Mouse (Mus musculus): Measurements from ENCODE around the gene Gimap7.
A peak's percentile ranks its signal among the peaks of the same experiment; 100 is the strongest.

The Gimap7 gene

DNA sequence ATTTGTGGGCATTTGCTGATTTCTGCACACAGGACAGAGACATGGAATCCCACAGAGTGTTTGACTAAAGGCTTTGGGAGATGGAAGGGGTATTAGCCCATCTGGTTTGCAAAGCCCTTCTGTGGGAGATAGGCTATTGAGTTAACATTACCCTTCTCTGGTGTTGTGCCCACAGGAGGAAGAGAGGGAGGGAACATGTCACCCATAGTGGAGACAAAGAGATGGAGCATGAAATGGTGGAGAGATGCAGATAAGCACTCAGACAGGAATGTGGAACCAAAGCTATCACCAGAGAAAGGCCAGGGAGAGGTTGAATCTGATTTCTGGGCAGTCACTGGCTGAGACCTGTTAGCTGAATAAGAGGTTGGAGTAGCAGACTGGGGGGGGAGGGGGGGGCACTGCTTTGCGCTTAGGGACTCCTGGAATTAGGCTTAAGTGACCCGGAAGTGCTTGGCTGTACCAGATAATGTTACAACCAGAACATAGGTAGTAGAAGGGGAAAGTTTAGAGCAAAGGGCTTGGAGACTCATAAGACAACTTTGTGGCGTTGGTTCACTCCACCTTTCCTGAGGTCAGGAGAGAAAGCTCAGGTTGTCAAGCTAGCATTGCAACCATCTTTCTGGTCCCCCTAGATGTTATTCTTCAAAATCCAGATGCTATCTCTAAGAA, 22.2 kb downstream of the Gimap7 start:
- no peak for DNase-seq (ENCODE audit: extremely low spot score, low spot score)

DNA sequence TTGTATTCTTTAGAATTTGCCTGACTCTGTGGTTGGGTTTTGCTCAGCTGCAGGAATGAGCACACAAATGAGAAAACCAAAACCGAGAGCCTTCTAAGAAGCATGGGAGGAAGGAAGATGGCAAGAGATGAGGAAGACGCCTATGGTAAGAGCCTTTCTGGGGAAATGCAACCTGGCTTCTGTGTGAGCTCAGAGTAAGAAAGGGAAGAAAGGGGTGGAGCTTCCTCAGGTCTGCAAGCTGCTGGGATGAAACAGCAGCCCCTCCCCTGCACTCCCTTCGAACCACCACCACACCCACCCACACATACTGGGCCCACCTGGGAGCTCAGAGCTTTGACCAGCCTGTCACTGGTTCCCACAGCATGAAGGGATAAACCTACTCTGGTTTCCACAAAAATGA, 22.9 kb downstream of the Gimap7 start:
- no peak for DNase-seq (ENCODE audit: extremely low spot score, low spot score)

DNA sequence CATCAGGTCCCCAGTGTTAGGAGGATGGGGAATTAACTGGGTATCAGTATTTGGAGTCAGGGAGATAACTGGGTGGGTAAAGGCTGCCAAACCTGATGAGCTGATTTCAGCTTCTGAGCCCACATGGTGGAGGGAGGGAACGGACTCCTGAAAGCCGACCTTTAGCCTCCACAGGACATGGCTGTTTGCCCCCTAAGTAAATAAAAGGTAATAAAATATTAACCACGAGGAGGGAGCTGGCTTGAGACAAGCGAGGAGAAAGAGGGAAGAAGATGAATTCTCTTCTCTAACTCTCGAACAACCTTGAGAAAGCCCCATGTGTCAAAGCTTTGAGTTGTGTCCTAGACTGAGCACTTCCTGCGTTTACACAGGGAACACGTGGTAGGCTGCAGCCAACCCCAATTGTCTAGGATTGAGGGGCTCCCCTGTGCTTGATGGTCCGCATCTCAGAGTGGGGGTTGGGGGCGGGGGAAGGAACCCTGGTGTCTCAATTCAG, 23.3 kb downstream of the Gimap7 start:
- DNase-seq (ENCODE audit: extremely low spot score, low spot score): no peak

DNA sequence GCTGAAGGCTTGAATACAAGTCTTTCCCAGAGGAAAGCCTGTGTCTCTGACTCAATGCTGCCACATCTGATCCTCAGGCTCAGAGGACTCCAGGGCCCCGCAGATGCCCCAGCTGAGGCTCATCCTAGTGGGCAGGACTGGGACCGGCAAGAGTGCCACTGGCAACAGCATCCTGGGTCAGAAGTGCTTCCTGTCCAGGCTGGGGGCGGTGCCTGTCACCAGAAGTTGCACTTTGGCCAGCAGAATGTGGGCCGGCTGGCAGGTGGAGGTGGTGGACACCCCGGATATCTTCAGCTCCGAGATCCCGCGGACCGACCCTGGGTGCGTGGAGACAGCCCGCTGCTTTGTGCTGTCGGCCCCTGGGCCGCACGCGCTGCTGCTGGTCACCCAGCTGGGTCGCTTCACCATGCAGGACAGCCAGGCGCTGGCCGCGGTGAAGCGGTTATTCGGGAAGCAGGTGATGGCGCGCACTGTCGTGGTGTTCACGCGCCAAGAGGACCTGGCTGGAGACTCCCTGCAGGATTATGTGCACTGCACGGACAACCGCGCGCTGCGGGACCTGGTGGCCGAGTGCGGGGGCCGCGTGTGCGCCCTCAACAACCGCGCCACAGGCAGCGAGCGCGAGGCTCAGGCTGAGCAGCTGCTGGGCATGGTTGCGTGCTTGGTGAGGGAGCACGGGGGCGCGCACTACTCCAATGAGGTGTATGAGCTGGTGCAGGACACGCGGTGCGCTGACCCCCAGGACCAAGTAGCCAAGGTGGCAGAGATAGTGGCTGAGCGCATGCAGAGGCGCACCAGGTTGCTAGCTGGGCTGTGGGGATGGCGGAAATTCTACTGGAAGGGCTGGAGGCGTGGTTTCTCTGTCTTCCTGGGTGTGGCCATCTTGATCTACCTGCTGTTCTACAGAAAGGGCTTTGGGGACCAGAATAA, 24.3 kb downstream of the Gimap7 start:
- DNase-seq (ENCODE audit: extremely low spot score, low spot score): peak; percentile 42

DNA sequence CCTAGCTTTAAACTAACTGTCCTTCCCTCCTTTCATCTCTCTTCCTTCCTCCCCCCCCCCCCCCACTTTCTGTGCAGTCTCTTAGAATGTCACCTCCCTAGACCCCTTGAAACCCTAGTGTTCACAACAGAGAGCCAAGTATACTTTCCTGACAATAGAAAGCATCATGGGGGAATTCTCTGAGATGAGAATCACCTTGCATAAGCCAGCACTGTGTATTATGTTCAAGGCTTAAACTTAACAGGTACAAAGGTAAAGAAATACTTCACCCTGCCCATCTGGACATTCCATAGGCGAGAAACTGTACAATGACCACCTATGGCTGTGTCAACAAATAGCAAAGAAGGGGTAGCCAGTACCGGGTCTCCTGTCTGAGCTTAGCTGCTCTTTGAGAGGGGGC, 27.1 kb downstream of the Gimap7 start:
- no peak for DNase-seq (ENCODE audit: extremely low spot score, low spot score)

DNA sequence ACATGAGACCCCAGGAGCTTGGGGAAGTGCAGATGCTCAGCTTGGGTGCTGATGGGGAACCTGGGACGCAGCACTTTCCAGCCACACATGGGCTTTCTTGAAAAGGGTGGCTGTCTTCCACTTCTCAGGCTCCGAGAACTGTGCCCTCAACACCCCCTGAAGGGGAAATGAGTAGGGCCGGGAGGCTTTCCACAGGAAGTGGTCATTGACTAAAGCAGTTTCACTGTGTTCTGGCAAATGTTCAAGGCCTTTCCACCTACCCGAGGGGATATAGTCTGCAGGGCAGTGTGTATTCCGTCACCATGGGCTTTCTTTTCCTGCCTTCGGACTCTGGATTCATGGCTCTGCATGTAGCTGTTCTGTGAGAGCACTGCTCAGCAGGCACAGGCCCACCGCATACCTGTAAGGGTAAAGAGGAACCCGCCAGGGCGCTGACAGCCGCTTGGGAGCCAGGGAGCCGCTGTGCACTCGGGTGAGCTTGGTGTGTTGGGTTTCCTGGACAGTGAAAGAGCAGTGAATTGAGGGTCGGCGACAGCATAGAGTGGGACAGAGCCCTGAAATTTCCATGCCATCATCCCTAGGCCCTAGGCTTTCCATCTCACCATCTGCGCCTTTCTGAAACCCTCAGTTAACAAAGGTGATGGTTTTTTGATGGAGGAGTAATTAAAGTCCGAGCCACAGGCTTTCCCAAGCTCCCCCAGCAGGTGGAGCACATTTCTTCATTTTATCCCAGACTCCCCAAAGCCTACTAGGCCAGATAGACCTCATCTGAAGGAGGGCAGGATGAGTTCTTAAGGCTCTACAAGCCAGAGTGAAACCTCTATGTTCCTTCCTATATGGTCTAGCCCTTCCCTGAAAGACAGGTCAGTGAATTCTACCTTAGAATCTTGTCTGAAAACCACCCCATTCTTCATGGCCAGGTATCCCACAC, 27.8 kb downstream of the Gimap7 start, which contains the start of gene Gimap5:
Gene Gimap5, plus strand, starts transcription at position 239 of the 931 bp plus-strand sequence.
- DNase-seq (ENCODE audit: extremely low spot score, low spot score): no peak

DNA sequence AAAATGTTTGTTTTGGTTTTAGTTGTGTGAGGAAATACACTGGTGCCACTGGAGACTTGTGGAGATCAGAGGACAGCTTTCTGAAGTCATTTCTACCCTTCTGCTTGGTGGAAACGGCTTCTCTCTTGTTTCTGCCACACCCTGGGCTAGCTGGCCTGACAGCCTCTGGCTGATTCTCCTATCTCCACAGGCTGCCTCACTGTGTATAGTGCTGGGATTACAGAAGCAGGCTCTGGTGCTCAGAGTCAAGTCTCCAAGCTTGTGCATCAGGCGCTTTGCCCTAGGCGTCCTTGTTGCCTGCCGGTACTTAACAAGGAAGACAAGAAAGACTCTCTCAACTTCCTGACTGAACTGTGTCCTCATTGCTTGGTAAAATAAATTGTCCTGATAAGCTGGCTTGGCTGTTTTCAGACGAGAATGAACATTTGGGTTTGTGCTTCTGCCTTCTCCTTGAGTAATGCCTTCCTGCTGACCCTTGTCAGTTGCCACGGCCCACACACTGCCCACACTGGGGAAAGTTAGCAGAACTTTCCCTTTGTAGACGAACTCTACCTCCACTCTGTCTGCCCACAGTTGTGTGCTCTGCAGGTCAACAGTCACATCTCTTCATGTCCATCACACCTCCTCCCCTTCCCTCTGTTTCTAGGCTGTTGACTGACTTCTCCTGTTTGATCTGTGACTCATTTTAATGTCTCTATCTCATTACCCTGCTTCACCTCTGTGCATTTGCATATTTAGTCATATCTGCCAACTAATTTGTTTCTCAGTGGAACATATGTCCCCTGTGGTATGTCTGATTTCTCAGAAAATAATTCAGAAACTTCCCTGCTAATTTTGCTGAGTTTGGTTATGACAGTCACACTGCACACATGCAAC, 28.9 kb downstream of the Gimap7 start:
- DNase-seq (ENCODE audit: extremely low spot score, low spot score): no peak

DNA sequence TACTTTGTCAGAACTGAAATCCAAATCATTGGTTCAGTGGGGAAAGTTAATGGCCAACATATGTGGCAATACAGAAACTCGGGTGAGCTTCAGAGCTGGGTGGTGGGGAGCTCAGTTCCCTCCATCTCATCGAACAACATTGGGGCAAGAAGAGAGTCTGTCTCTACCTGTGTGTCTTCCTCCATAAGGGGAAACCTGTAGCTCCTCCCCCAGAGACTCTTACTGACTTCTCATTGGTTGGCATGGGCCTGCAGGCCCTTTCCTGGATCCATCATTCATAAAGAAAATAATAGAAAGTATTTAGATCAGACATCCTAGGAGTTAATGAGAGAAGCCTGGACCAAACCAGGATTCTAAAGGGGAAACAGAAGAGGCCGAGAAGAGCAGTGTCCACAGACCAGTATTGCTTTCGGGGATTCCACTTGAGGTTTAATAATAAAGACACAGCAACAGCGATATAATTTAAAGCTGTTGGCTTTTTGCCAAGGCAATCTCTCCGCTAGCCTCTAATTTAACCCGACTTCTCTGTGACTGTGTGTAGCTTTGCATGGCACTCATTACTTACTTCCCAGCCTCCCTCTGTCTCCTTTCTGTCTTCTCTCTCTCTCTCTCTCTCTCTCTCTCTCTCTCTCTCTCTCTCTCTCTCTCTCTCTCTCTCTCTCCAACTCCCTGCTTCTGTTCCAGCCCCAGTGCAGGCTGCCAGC, 45.3 kb downstream of the Gimap7 start:
- DNase-seq (ENCODE audit: extremely low spot score, low spot score): no peak

DNA sequence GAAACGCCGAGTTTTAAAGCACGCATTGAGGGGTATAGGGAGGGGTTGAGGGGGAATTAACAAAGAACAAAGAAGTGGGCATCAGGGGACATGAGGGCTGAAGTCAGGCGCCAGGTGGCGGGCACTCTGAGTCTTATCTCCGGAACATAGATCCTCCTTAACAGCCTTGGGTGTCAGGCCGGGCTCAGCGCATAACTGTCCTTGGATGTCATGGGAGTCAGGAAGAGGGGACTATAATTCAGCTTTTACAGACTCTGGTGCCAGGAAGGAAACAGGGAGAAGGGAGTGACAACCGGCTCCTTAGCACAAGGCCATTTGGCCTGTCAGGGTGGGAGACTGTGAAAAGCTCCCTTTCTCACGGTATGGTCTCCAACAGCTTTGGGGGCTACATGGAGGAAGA, 46.1 kb downstream of the Gimap7 start:
- no peak for DNase-seq (ENCODE audit: extremely low spot score, low spot score)

DNA sequence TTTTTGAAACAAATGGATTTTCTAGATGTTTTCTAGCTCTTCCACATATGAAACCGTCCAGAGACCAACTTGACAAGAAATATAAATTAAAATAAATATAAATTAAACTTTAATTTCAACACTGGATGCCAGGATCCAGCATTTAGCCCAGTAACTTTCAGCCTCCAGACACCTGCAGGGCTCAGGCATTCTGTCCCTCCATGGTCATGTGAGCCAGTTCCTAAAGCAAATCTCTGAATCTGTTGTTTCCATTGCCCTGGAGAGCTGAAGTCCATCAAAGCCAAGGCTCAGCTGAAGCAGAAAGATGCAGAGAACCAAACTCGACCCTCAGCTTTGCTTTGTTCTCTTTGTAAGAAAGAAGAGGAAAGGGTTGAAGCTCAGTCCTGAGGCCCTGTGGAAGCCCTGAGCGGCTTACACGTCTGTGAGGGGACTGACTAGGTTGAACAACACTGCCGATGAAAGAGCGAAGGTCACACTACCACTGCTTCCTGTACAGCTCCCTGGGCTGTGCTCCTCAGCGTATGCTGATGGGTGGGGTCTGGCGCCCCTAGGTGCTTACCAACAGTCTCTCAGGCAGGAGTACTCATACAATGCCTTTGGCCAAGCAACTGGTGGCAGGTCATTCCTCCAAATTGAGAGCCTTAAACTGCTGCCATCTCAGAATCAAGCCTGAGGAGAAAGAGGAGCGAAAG, 49.9 kb downstream of the Gimap7 start:
- no peak for DNase-seq (ENCODE audit: extremely low spot score, low spot score)

DNA sequence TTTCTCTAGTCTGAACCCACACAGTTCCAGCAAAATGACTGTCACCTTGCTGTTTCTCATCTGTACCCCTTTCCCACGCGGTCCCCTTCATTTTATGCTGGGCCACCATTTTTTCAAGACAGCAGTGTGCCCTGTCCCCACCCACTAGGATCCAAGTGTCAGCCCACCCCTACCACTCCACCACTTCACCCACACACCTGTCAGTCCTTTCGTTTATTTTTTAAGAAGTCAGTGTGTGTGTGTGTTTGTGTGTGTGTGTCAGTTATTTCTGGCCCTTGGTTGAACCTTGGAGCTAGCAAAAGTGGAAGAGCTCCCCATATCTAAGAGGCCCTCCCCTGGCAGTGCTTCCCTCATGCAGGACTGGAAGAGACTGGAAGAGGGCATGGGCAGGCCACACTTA, 50.5 kb downstream of the Gimap7 start:
- DNase-seq (ENCODE audit: extremely low spot score, low spot score): no peak

DNA sequence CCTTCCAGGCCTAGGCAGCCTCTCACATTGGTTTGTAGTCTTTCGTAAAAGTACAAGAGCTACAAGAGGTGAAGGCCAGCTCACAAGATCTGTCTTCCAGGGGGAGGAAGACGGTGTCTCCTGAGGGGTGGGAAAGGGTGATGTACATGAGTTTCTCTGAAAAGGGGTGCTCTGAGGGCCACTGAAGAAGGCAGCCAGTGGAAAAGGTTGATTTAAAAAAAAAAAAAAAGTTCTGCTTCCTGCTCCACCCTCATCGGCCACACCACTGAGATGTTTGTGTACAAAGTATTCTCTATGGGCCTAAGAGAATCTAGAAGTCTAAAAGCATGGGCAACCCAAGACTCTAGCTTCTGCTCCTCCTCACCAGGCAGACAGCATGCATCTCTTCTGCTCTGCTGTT, 52.3 kb downstream of the Gimap7 start, which contains the start of gene Gimap3:
Gene Gimap3, minus strand, starts transcription at position 156 of the 400 bp plus-strand sequence.
- no peak for DNase-seq (ENCODE audit: extremely low spot score, low spot score)

DNA sequence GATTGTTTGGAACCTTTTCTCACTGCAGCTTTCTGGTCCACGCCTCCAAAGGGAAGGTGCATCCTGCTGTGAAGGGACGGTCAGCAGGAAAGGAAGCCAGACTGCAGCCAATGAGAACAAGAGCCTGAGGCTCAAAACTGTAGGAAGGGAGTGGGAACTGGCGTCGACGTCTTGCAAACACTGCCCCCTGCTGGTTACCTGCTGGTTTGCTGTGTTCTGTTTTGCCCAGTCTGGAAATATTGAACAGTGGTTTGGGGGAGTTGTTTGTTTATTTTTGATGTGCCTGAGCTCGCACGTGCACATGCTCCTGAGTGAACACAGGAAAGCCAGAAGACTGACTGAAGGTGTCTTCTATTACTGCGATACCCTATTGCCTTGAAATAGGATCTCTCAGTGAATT, 53.6 kb downstream of the Gimap7 start:
- DNase-seq (ENCODE audit: extremely low spot score, low spot score): peak; percentile 80

All from neural tube, embryonic 10.5 days (tissue).